Mouse (Mus musculus) embryonic fibroblast, embryonic 13.5 days (primary cell): Measurements from ENCODE around the gene Tanc2.

Experiments used
- CTCF ChIP-seq: IDR thresholded peaks from 2 replicates; pipeline ENCODE4 v1.5.1; 2011; ENCODE audit warnings: mild to moderate bottlenecking, control low read depth, low read length, moderate library complexity, borderline replicate concordance; ENCODE audit not compliant: insufficient read depth
- POLR2A ChIP-seq: IDR thresholded peaks from 2 replicates; pipeline ENCODE4 v1.6.1; 2011; ENCODE audit warnings: low read depth, mild to moderate bottlenecking, control low read depth, low read length, moderate library complexity

DNA sequence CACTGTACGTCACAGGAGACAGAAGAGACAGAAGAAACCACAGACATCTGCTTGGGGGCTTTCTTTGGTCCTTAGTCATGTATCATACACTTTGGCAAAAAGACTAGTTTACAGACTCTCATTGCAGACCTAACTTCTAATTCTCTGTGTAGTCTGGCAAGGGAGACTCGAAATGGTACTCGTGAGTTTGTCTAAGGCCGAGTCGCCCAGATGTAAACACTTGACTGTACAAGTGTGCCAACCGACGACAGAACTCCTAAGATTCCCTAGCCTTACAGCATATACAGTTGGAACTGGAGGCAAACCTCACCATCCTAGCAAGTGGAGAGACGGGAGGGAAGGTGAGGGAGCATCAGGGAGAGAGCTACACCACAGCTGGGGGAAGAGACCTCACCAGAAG, 344.0 kb downstream of the Tanc2 start:
- TF ChIP-seq POLR2A (no peak), CTCF (no peak)
